Mouse (Mus musculus) cerebellum, adult (tissue): ENCODE data around the gene Ube2cbp.
A peak's percentile ranks its signal among the peaks of the same experiment; 100 is the strongest.

Source experiments
- ATAC-seq: cut with Nextera tagmentation; 2 replicates; pipeline ENCODE4 v1.9.2; 2017; ENCODE audit warnings: mild to moderate bottlenecking, moderate library complexity, mixed read lengths; ENCODE audit not compliant: insufficient number of reproducible peaks, low FRiP score, low TSS enrichment

Ube2cbp gene

GRCm38 (mm10) chr9:86464151-86465105 is at the start of gene Ube2cbp:
Ube2cbp (minus strand) TSS chr9:86464950.
- ATAC-seq: peak; percentile 87

GRCm38 (mm10) chr9:86514390-86514789 is 49.6 kb upstream of the Ube2cbp start:
- ATAC-seq: no peak

GRCm38 (mm10) chr9:86513733-86514132 is 49.0 kb upstream of the Ube2cbp start:
- no peak for ATAC-seq

DNA sequence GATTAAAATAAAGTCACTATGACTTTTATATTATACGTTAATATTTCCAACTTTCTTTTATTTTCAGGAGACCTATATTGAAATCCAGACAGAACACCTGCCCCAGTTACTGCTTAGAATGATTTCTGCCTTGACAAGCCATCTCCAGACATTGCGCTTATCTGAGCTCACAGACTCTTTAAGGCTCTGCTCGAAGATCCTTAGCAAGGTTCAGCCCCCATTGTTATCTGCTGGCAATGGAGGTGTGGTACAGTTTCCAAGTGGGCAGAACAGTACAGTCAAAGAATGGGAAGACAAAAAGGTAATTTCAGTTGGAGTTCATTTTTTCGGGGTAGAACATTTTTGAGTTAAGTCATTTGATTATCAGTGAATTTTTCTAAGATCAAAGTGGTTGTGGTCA is 42.7 kb upstream of the Ube2cbp start:
- no peak for ATAC-seq

- ATAC-seq: no peak
Observed at GRCm38 (mm10) chr9:86499083-86499482, 34.3 kb upstream of the Ube2cbp start.

GRCm38 (mm10) chr9:86496261-86496660 is 31.5 kb upstream of the Ube2cbp start:
- no peak for ATAC-seq

- ATAC-seq: no peak
Observed at GRCm38 (mm10) chr9:86491740-86492139, 27.0 kb upstream of the Ube2cbp start.

GRCm38 (mm10) chr9:86482236-86482635 is 17.5 kb upstream of the Ube2cbp start:
- ATAC-seq: no peak

GRCm38 (mm10) chr9:86478414-86479093 is 13.8 kb upstream of the Ube2cbp start:
- ATAC-seq: no peak

GRCm38 (mm10) chr9:86476763-86477162 is 12.0 kb upstream of the Ube2cbp start:
- ATAC-seq: no peak

GRCm38 (mm10) chr9:86475956-86476355 is 11.2 kb upstream of the Ube2cbp start:
- no peak for ATAC-seq

DNA sequence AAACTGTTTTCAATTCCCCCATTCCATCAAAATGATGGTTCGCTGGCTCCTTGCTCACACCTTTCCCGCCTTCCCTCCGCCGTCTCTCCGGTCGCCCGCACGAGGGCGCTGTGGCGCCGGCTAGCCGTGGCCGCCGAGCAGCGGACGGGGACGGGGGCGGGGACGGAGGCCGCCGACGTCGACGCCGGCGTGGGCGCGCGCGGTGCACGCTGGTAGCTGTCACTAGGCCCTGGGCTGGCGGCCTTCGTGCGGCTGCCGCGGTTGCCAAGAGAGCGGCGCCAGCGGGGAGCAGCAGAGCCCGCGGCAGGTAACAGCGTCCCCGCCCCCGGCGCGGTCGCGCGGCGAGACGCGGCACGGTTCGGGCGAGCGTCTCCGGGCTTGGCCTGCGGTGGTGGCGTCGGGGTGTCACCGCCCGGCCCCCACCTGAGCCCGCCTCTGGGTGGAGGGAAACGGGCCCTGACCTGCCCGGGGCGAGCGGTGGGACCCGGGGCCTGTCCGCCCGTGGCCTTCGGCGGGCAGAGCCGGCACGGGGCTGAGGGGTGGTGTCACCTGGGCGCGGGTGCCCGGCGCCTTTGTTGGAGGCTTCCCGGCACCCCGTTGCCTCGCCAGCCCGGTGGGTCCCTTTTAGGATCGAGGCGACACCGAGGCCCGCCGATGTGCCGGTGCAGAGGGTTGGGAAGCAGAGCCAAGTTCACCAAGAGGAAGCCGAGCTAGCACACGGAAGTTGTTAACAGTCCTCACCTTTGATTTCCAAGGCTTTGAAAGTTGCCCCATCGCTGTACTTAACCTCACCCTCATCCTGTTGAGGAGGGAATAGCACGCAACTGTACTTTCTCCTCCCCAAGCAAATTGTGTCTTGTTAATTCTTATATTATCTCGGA is 2.5 kb upstream of the Ube2cbp start, which contains the start of gene Dop1a:
Gene Dop1a, plus strand, starts transcription at position 165 of the 881 bp plus-strand sequence.
- ATAC-seq: peak; percentile 88

GRCm38 (mm10) chr9:86453626-86454025 is 11.1 kb downstream of the Ube2cbp start:
- no peak for ATAC-seq

DNA sequence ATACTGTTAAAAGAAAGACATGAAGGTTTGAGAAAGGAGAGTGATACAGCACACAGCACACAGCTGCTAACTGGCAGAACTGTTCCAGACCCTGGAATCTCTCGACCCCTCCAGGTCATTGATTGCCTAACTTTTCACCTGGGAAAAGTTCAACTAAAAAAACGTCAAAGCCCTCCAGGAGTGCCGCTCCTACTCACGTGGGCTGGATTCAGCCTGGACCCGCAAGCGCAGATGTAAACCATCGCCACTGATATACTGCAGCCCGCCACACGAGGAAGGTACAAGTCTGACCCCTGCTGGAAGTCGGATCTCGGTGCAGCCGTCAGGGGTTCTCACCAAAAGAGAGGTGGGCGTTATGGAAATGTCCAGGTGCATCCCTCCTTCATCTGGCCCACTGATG is 13.1 kb downstream of the Ube2cbp start:
- ATAC-seq: peak; percentile 62

- ATAC-seq: no peak
Observed at GRCm38 (mm10) chr9:86451094-86451493, 13.7 kb downstream of the Ube2cbp start.

GRCm38 (mm10) chr9:86449581-86449980 is 15.2 kb downstream of the Ube2cbp start:
- peak; percentile 67 for ATAC-seq

DNA sequence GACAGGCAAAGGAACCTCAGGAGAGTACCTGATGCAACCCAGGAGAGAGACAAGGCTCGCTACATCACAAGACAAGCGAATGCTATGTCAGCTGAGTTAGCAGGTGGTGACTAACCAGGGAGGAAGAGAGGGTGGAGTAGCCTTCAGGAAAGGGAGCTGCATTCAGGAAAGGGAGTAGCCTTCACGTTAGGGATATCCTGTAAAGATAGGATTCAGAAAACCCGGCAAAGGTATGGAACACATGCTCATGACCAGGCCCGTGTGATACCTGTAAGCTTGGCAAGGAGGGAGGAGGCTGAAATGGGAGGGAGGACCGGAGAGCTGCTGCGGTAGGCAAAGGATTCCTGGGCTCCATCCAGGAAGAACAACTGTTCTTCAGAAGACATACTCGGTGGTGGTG is 17.3 kb downstream of the Ube2cbp start:
- no peak for ATAC-seq

DNA sequence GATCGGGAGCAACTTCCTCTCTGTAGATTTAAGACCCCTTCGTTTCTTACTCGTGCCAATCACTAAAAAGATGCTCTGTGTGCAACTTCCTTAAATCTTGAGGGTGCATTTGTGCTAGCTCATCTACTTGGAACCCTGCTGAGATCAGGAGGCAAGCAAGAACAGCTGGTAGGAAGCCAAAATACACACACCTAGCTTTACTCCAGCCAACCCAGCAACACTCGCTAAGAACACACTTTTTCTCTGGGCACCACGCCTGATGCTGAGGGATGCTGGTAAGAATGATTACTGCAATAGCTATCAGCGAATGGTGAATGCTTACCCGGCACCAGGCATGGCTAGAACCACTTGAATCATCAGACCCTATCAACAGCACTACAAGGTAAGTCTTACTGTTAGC is 17.9 kb downstream of the Ube2cbp start:
- no peak for ATAC-seq

- ATAC-seq: no peak
Observed at GRCm38 (mm10) chr9:86442248-86442647, 22.5 kb downstream of the Ube2cbp start.

DNA sequence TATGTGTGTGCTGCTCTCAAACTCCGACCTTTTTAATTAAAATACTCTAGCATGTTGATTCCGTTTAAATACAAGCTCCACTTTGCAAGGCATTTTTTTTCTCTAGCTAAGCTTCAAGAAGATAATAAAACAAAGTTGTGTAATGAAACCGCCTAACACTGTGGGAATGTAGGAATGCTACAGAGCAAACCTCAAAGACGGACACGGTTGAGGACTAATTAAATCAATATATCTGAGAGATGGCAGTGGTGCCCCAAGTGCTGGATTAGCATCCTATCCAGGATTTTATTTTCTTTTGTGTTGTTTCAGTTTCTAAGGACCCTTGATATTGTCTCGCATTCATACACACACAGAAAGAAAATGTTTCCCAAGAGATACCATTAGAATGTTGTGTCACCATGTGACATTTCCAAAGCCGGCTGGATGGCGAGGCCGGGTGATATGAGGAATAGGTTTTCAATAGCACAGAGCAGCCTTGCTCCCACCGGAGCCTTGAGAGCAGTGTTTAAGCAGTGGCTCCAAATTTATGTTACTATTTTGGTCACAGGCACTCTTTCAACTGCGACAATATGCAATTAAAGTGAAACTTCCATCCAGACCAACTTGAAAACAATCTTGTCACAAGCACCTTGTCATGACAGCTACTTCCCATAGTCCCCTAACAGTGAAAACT is 26.3 kb downstream of the Ube2cbp start:
- ATAC-seq: no peak
